Mouse (Mus musculus): ENCODE data around the gene Usp49. TPM values are rescaled to one million over a fixed set of nuclear protein-coding genes. Genes with fewer than 3 reads are reported as not detected.

Usp49 gene
- polyA plus RNA-seq, 1 experiment from 2014 or later: 11.1 TPM

DNA sequence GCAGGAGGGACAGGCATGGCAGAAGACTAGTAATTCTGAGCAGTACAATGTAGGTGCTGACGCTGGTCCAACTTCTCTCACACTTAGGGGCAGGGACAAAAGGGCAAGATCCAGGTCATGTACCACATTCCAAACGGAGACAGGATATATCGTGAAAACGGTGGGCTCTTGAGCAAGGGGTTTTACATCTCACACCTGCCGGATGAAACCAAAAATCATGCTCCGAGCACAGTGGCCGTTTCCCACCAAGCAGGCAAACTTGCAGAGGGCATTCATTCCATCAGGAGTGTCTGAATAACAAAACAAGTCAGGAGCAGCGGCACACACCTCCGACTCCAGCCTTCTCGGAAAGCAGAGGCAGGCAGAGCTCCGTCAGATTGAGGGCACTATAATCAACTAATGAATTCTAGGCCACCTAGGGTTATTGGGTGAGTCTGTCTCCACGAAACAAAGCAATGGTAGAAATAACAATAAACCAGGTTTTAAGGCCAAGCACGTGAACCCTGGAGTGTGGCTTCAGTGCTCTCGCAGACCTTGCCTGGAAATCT, 105.1 kb downstream of the Usp49 start:
- Histone ChIP-seq H3K36me3 (no peaks in the 10 kb centered on the region), H3K9me3 (no peaks in the 10 kb centered on the region), H3K27me3 (peaks cover 29% of the 10 kb centered on the region), H3K27ac (replicated peaks) (no peak overlapping the region), H3K9ac (replicated peaks) (no peak overlapping the region), H3K4me1 (peaks cover 19% of the 10 kb centered on the region), H3K4me2 (replicated peaks) (no peak overlapping the region), H3K4me3 (no peak overlapping the region)
- no peak for ATAC-seq (replicated peaks)
- 76% methylated on average over 14 of the region's 14 CpGs for WGBS

Other genes starting within 250 kb of the Usp49 start
- 0.33 and 0.39 TPM in 2 replicates for gene Guca1b, start 245.3 kb upstream of the Usp49 start, polyA plus RNA-seq (2015; fragmentation: Nextera tagmentation; extraction: Ambion mirVana)
- 0.22 and 0.33 TPM in 2 replicates for gene Guca1a, start 230.1 kb upstream of the Usp49 start, polyA plus RNA-seq (2015; fragmentation: Nextera tagmentation; extraction: Ambion mirVana)
- 0.19 and 0.20 TPM in 2 replicates for gene AI661453, start 194.1 kb upstream of the Usp49 start, polyA plus RNA-seq (2015; fragmentation: Nextera tagmentation; extraction: Ambion mirVana)
- gene 1700001C19Rik, start 193.3 kb upstream of the Usp49 start, polyA plus RNA-seq (2015; fragmentation: Nextera tagmentation; extraction: Ambion mirVana): 0.51 and 0.64 TPM in 2 replicates
- gene Taf8, start 128.4 kb upstream of the Usp49 start, polyA plus RNA-seq (2015; fragmentation: Nextera tagmentation; extraction: Ambion mirVana): 25.2 and 26.2 TPM in 2 replicates
- 59.8 and 64.4 TPM in 2 replicates for gene Ccnd3, start 125.6 kb upstream of the Usp49 start, polyA plus RNA-seq (2015; fragmentation: Nextera tagmentation; extraction: Ambion mirVana)
- 32.5 and 33.8 TPM in 2 replicates for gene Bysl, start 19.2 kb upstream of the Usp49 start, polyA plus RNA-seq (2015; fragmentation: Nextera tagmentation; extraction: Ambion mirVana)
- gene Med20, start 19.1 kb upstream of the Usp49 start, polyA plus RNA-seq (2015; fragmentation: Nextera tagmentation; extraction: Ambion mirVana): 45.5 and 50.2 TPM in 2 replicates
- gene Gm20517, start 19.1 kb upstream of the Usp49 start, polyA plus RNA-seq (2015; fragmentation: Nextera tagmentation; extraction: Ambion mirVana): 2.2 and 3.0 TPM in 2 replicates
- 258 and 266 TPM in 2 replicates for gene Tomm6, start 57.7 kb downstream of the Usp49 start, polyA plus RNA-seq (2015; fragmentation: Nextera tagmentation; extraction: Ambion mirVana)
- 18.0 and 23.2 TPM in 2 replicates for gene Frs3, start 58.3 kb downstream of the Usp49 start, polyA plus RNA-seq (2015; fragmentation: Nextera tagmentation; extraction: Ambion mirVana)
- gene Gm21981, start 63.8 kb downstream of the Usp49 start, polyA plus RNA-seq (2015; fragmentation: Nextera tagmentation; extraction: Ambion mirVana): 0.33 and 0.73 TPM in 2 replicates
- gene Prickle4, start 64.0 kb downstream of the Usp49 start, polyA plus RNA-seq (2015; fragmentation: Nextera tagmentation; extraction: Ambion mirVana): 0.88 and 0.97 TPM in 2 replicates
- not detected in 2 replicates for gene Pgc, start 96.2 kb downstream of the Usp49 start, polyA plus RNA-seq (2015; fragmentation: Nextera tagmentation; extraction: Ambion mirVana)
- gene Tfeb, start 106.3 kb downstream of the Usp49 start, polyA plus RNA-seq (2015; fragmentation: Nextera tagmentation; extraction: Ambion mirVana): 2.0 and 2.3 TPM in 2 replicates
- 2.5 and 2.7 TPM in 2 replicates for gene Mdfi, start 204.0 kb downstream of the Usp49 start, polyA plus RNA-seq (2015; fragmentation: Nextera tagmentation; extraction: Ambion mirVana)

Measured in forebrain, embryonic 15.5 days (tissue).